Mouse (Mus musculus) brain, embryonic 14.5 days (tissue): ENCODE results near the gene Upp2.

Experiments used
- CTCF ChIP-seq: fragments of 200-500 bp; IDR thresholded peaks from 2 replicates; pipeline ENCODE4 v1.5.1; 2012; ENCODE audit warnings: inconsistent platforms, mild to moderate bottlenecking, moderate library complexity, borderline replicate concordance; ENCODE audit not compliant: insufficient read depth, insufficient read length; ENCODE audit errors: extremely low read depth
- POLR2A ChIP-seq: fragments of 200-500 bp; IDR thresholded peaks from 2 replicates; pipeline ENCODE4 v1.6.1; 2012; ENCODE audit warnings: mild to moderate bottlenecking, inconsistent platforms, borderline replicate concordance; ENCODE audit not compliant: poor library complexity, insufficient read depth, insufficient read length, severe bottlenecking; ENCODE audit errors: extremely low read depth

- TF ChIP-seq CTCF, result no peak
- TF ChIP-seq POLR2A, result no peak
These were observed 560 bp upstream of the Upp2 start for GRCm38 (mm10) chr2:58566410-58567065.
